Mouse (Mus musculus) erythroblast, embryonic 14.5 days (primary cell): ENCODE measurements around the gene Slc35g1. TPM values are rescaled to one million over a fixed set of nuclear protein-coding genes. Genes with fewer than 3 reads are reported as not detected.

Experiments used
- H3K27me3 ChIP-seq: 2 replicates; pipeline ENCODE4 v1.6.1; 2012; ENCODE audit warnings: inconsistent platforms; ENCODE audit not compliant: control insufficient read depth
- H3K36me3 ChIP-seq: 2 replicates; pipeline ENCODE4 v1.6.1; 2012; ENCODE audit warnings: mild to moderate bottlenecking, inconsistent platforms; ENCODE audit not compliant: control insufficient read depth
- H3K4me1 ChIP-seq: 2 replicates; pipeline ENCODE4 v1.6.1; 2012; ENCODE audit warnings: inconsistent platforms; ENCODE audit not compliant: control insufficient read depth
- H3K4me3 ChIP-seq: replicated peaks from 2 replicates; pipeline ENCODE3; 2012; ENCODE audit warnings: moderate library complexity, mild to moderate bottlenecking, inconsistent platforms
- H3K9me3 ChIP-seq: 2 replicates; pipeline ENCODE4 v1.6.1; 2012; ENCODE audit warnings: low read length, inconsistent platforms, mixed read lengths; ENCODE audit not compliant: control insufficient read depth
- GATA1 ChIP-seq: IDR thresholded peaks from 2 replicates; pipeline ENCODE4 v1.6.1; 2012; ENCODE audit warnings: low read length, inconsistent platforms, mixed read lengths
- TAL1 ChIP-seq: IDR thresholded peaks from 3 replicates; pipeline ENCODE4 v1.6.1; 2012; ENCODE audit warnings: low read length, inconsistent platforms, mixed read lengths
- polyA plus RNA-seq: library from polyadenylated mRNA; stranded (reverse); fragments of >175 nt; gene quantifications from 2 replicates; pipeline ENCODE4 v1.2.3, GENCODE M21; 2012

Slc35g1 gene
- polyA plus RNA-seq: 0.08 and 0.19 TPM in 2 replicates

GRCm38 (mm10) chr19:38395701-38396632, at the start of gene Slc35g1:
Gene Slc35g1, plus strand, starts transcription at chr19:38395980.
- H3K36me3 ChIP-seq: peaks cover 19% of the 10 kb centered on the region
- TF ChIP-seq TAL1 (no peak), GATA1 (no peak)
- H3K9me3 ChIP-seq: no peaks in the 10 kb centered on the region

GRCm38 (mm10) chr19:38348271-38349012, 47.3 kb upstream of the Slc35g1 start:
- H3K4me1 ChIP-seq: no peaks in the 10 kb centered on the region
- peaks cover 7% of the 10 kb centered on the region for H3K9me3 ChIP-seq
- no peak overlapping the region for H3K4me3 ChIP-seq
- H3K36me3 ChIP-seq: no peaks in the 10 kb centered on the region
- TF ChIP-seq GATA1 (no peak), TAL1 (no peak)
- no peaks in the 10 kb centered on the region for H3K27me3 ChIP-seq

More at GRCm38 (mm10) chr19:38395701-38396632, at the start of gene Slc35g1:
- peak within 1 kb of the TSS; percentile 91 for H3K4me3 ChIP-seq
- no peaks in the 10 kb centered on the region for H3K27me3 ChIP-seq
- H3K4me1 ChIP-seq: peaks cover 46% of the 10 kb centered on the region

GRCm38 (mm10) chr19:38349013-38349341, 46.8 kb upstream of the Slc35g1 start:
- peaks cover 7% of the 10 kb centered on the region for H3K9me3 ChIP-seq
- no peaks in the 10 kb centered on the region for H3K27me3 ChIP-seq
- no peaks in the 10 kb centered on the region for H3K36me3 ChIP-seq
- H3K4me1 ChIP-seq: no peaks in the 10 kb centered on the region
- no peak overlapping the region for H3K4me3 ChIP-seq
- TF ChIP-seq TAL1: no peak
- TF ChIP-seq GATA1: no peak

GRCm38 (mm10) chr19:38351202-38351601, 44.6 kb upstream of the Slc35g1 start:
- no peaks in the 10 kb centered on the region for H3K27me3 ChIP-seq
- TF ChIP-seq TAL1 (no peak), GATA1 (no peak)

GRCm38 (mm10) chr19:38351728-38352127, 44.1 kb upstream of the Slc35g1 start:
- TF ChIP-seq TAL1: no peak
- TF ChIP-seq GATA1: no peak
- no peaks in the 10 kb centered on the region for H3K36me3 ChIP-seq

More at GRCm38 (mm10) chr19:38351202-38351601, 44.6 kb upstream of the Slc35g1 start:
- H3K4me1 ChIP-seq: no peaks in the 10 kb centered on the region
- H3K9me3 ChIP-seq: no peaks in the 10 kb centered on the region
- no peaks in the 10 kb centered on the region for H3K36me3 ChIP-seq
- H3K4me3 ChIP-seq: no peak overlapping the region

GRCm38 (mm10) chr19:38352495-38353130, 43.2 kb upstream of the Slc35g1 start:
- no peaks in the 10 kb centered on the region for H3K9me3 ChIP-seq
- TF ChIP-seq GATA1 (no peak), TAL1 (no peak)
- no peak overlapping the region for H3K4me3 ChIP-seq
- no peaks in the 10 kb centered on the region for H3K27me3 ChIP-seq
- no peaks in the 10 kb centered on the region for H3K36me3 ChIP-seq
- no peaks in the 10 kb centered on the region for H3K4me1 ChIP-seq

More at GRCm38 (mm10) chr19:38351728-38352127, 44.1 kb upstream of the Slc35g1 start:
- no peaks in the 10 kb centered on the region for H3K4me1 ChIP-seq
- H3K27me3 ChIP-seq: no peaks in the 10 kb centered on the region
- no peak overlapping the region for H3K4me3 ChIP-seq
- H3K9me3 ChIP-seq: no peaks in the 10 kb centered on the region

- Histone ChIP-seq H3K4me1 (no peaks in the 10 kb centered on the region), H3K4me3 (no peak overlapping the region), H3K27me3 (no peaks in the 10 kb centered on the region), H3K9me3 (no peaks in the 10 kb centered on the region), H3K36me3 (no peaks in the 10 kb centered on the region)
- TF ChIP-seq GATA1: no peak
- TF ChIP-seq TAL1: no peak
Measured at GRCm38 (mm10) chr19:38354279-38354678, 41.5 kb upstream of the Slc35g1 start.

GRCm38 (mm10) chr19:38354819-38355360, 40.9 kb upstream of the Slc35g1 start:
- no peak for TF ChIP-seq TAL1
- no peak for TF ChIP-seq GATA1
- H3K9me3 ChIP-seq: no peaks in the 10 kb centered on the region

More at GRCm38 (mm10) chr19:38354819-38355360, 40.9 kb upstream of the Slc35g1 start:
- no peaks in the 10 kb centered on the region for H3K4me1 ChIP-seq
- no peaks in the 10 kb centered on the region for H3K27me3 ChIP-seq
- no peak overlapping the region for H3K4me3 ChIP-seq
- no peaks in the 10 kb centered on the region for H3K36me3 ChIP-seq
